Mouse (Mus musculus): Measurements from ENCODE around the gene Ascc3. TPM values are rescaled to one million over a fixed set of nuclear protein-coding genes. Genes with fewer than 3 reads are reported as not detected.

The Ascc3 gene
- polyA plus RNA-seq, 1 experiment from 2014 or later: 20.8 TPM

DNA sequence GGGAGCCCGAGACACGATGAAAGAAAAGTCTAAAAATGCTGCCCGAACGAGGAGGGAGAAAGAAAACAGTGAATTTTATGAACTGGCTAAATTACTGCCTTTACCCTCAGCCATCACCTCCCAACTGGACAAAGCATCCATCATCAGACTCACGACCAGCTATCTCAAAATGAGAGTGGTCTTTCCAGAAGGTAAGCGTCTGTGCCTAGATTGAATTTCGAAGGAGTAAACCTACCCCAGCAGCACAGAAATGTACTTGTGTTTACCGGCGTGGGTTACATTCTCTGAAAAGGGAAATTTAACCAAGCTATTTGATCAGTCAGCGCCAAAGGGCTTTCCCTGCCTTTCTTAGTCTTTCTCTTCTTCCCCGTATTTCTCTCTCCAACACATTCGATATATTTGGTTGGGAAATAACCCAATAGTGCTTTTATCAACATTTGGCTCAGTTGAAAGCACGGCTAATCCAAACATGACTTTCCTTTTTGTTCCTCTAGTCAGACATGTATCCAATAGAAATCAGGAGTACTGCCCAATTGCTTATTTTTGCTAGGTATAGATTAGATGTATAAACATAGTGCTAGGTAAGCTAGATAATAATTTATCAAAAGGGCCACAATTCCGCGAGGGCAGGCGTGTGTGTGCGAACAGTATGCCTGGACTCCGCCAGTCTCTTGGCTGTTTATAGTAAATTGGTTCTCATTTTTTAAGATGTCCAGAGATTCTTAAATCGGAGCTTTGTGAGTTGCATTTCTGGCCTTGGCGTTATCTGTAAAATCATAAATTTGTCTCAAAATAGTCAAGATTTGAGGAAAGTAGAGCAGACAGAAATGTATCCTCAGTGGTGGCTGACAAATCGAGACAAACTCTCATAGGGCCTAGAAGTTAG, 303.7 kb downstream of the Ascc3 start:
- H3K4me1 ChIP-seq (replicated peaks; ENCODE audit: control insufficient read depth, insufficient read depth, low read length): peaks cover 10% of the 10 kb centered on the region; the same call in 1 of the 2 replicates
- no peaks in the 10 kb centered on the region for H3K9me3 ChIP-seq (ENCODE audit: control insufficient read depth, low read length)
- no peaks in the 10 kb centered on the region for H3K36me3 ChIP-seq (replicated peaks; ENCODE audit: control insufficient read depth, insufficient read depth)
- no peak overlapping the region for H3K27ac ChIP-seq
- ATAC-seq (ENCODE audit: low FRiP score): no peak
- peaks cover 99% of the 10 kb centered on the region for H3K27me3 ChIP-seq (ENCODE audit: control insufficient read depth, insufficient read depth, low read length)
- DNase-seq (ENCODE audit: low spot score): peak; percentile 59
- H3K4me3 ChIP-seq (replicated peaks; ENCODE audit: low read length): no peak overlapping the region
- 5% methylated on average over 21 of the region's 21 CpGs for WGBS
- H3K9ac ChIP-seq: no peak overlapping the region
- no peak overlapping the region for H3K4me2 ChIP-seq (replicated peaks)

DNA sequence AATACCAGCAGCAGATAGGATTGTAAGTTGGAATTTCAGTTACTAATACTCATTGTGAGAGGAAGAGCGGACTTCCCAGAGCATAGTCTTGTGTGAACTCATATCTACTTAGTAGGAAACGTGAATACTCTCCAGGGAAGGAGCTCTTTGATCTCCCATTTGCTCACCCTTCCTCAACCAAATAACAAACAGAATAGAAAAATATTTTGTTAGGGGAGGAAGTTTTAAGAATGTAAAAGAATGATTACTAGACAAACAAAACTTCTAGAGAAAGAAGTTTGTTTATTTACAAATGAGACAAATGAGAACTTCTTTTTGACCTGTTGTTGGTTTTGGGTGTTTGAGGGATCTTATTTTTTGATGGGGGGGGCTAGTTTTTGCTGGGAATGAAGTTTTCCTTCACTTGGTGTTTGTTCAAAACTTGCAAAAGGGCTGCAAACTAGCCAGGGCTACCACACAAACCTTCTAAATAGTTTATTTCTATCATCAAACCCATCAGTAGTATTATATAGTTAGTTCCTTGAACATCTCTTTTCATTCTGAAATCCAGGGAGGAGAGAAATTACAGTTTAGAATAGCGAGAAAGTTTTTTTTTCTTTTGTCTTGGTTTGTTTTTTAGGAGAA, 304.4 kb downstream of the Ascc3 start:
- DNase-seq (ENCODE audit: low spot score) (no peak), ATAC-seq (ENCODE audit: low FRiP score) (no peak)
- peaks cover 99% of the 10 kb centered on the region for H3K27me3 ChIP-seq (ENCODE audit: control insufficient read depth, insufficient read depth, low read length)
- H3K4me2 ChIP-seq (replicated peaks): no peak overlapping the region
- no peak overlapping the region for H3K4me3 ChIP-seq (replicated peaks; ENCODE audit: low read length)
- no peaks in the 10 kb centered on the region for H3K36me3 ChIP-seq (replicated peaks; ENCODE audit: control insufficient read depth, insufficient read depth)
- no peak overlapping the region for H3K27ac ChIP-seq
- WGBS: 5% methylated on average over 3 of the region's 3 CpGs
- no peaks in the 10 kb centered on the region for H3K9me3 ChIP-seq (ENCODE audit: control insufficient read depth, low read length)
- H3K4me1 ChIP-seq (replicated peaks; ENCODE audit: control insufficient read depth, insufficient read depth, low read length): peaks cover 10% of the 10 kb centered on the region; the same call in 1 of the 2 replicates
- no peak overlapping the region for H3K9ac ChIP-seq

DNA sequence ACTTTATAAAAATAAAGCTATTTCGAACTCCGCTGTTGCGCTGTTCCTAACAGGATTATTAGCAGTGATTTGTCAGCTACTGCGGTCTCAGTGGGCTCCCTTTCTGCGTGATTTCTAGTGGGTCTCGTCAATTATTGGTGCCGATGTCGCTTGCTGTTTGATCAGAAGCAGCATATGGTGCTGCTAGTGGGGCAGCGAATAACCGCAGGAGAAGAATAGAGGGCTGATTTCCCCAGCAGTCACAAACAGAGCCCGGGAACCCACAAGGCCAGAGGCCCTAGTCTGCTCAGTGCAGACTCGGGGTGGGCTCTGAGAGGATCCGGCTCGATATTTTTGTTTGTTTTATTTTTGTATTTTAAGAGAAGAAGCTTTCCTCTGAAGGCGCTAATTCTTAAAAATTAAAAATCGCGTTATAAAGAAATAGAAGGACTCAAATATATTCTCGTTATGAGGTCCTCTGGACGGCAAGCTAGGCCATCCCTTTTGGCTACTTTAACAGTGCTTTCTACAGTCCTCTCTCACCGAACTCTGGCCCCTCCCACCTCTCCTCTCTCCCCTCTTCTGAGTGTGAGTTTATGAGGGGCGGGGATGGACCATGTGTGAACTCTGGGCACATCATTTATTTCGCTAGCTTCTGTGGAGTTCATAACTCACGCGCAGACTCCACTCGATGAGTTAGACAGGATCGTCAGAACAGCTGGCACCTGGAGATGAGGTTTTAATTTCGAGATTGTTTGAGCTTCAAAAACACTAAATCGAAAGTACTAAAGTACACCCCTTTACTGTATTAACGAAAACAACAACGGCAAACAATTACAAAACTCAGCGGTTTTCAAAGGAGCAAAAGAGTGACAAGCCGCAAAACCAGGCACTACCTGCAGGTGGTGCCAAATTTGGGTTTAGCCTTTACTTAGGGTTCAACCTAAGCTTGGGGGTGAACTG, 305.3 kb downstream of the Ascc3 start:
- DNase-seq (ENCODE audit: low spot score) (peak; percentile 63), ATAC-seq (ENCODE audit: low FRiP score) (no peak)
- WGBS: 2% methylated on average over 32 of the region's 32 CpGs
- H3K27me3 ChIP-seq (ENCODE audit: control insufficient read depth, insufficient read depth, low read length): peaks cover 99% of the 10 kb centered on the region
- no peaks in the 10 kb centered on the region for H3K9me3 ChIP-seq (ENCODE audit: control insufficient read depth, low read length)
- H3K9ac ChIP-seq: no peak overlapping the region
- H3K36me3 ChIP-seq (replicated peaks; ENCODE audit: control insufficient read depth, insufficient read depth): no peaks in the 10 kb centered on the region
- no peak overlapping the region for H3K4me2 ChIP-seq (replicated peaks)
- H3K4me3 ChIP-seq (replicated peaks; ENCODE audit: low read length): no peak overlapping the region; the same call in 1 of the 2 replicates
- no peak overlapping the region for H3K27ac ChIP-seq
- peaks cover 10% of the 10 kb centered on the region; the same call in 1 of the 2 replicates for H3K4me1 ChIP-seq (replicated peaks; ENCODE audit: control insufficient read depth, insufficient read depth, low read length)

DNA sequence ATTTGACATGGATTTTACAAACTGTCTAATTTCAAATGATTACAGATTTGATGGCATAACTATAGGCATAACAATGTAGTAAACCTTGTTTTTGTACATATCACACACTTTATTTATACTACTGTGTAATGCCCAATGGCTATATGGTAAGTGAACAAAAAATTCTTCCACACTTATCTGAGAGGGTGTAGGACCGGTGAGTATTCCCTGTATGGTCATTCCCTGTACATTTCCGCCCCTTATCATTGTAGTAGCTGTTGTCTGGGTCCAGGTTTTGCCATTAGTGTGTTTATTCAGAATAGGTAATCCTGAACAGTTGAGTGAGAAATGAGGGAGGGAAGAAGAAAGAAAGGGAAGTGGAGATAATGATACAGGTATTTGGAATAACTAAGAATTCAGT, 306.2 kb downstream of the Ascc3 start:
- DNase-seq (ENCODE audit: low spot score) (no peak), ATAC-seq (ENCODE audit: low FRiP score) (no peak)
- Histone ChIP-seq H3K9me3 (ENCODE audit: control insufficient read depth, low read length) (no peaks in the 10 kb centered on the region), H3K4me2 (replicated peaks) (no peak overlapping the region), H3K36me3 (replicated peaks; ENCODE audit: control insufficient read depth, insufficient read depth) (no peaks in the 10 kb centered on the region), H3K27me3 (ENCODE audit: control insufficient read depth, insufficient read depth, low read length) (peaks cover 98% of the 10 kb centered on the region), H3K4me3 (replicated peaks; ENCODE audit: low read length) (no peak overlapping the region), H3K9ac (no peak overlapping the region), H3K4me1 (replicated peaks; ENCODE audit: control insufficient read depth, insufficient read depth, low read length) (peaks cover 10% of the 10 kb centered on the region; the same call in 1 of the 2 replicates), H3K27ac (no peak overlapping the region)
- WGBS: 22% methylated on average over 2 of the region's 2 CpGs

- H3K27me3 ChIP-seq (ENCODE audit: control insufficient read depth, insufficient read depth, low read length): peaks cover 98% of the 10 kb centered on the region
Measured at GRCm38 (mm10) chr10:50899846-50900745, 307.6 kb downstream of the Ascc3 start.

More at GRCm38 (mm10) chr10:50899846-50900745, 307.6 kb downstream of the Ascc3 start:
- Histone ChIP-seq H3K4me3 (replicated peaks; ENCODE audit: low read length) (no peak overlapping the region), H3K4me2 (replicated peaks) (no peak overlapping the region), H3K36me3 (replicated peaks; ENCODE audit: control insufficient read depth, insufficient read depth) (no peaks in the 10 kb centered on the region), H3K4me1 (replicated peaks; ENCODE audit: control insufficient read depth, insufficient read depth, low read length) (no peaks in the 10 kb centered on the region), H3K9me3 (ENCODE audit: control insufficient read depth, low read length) (no peaks in the 10 kb centered on the region), H3K9ac (no peak overlapping the region), H3K27ac (no peak overlapping the region)
- DNase-seq (ENCODE audit: low spot score) (no peak), ATAC-seq (ENCODE audit: low FRiP score) (no peak)
- WGBS: 3% methylated on average over 21 of the region's 21 CpGs

Measured in hindbrain, embryonic 14.5 days (tissue).